Mouse (Mus musculus) embryonic stem cell, embryonic (primary cell): ENCODE measurements around the gene Heatr1.

Experiments used
- CTCF ChIA-PET, 4 experiments: fragments of 300-600 bp in 2 of 4; fragments of 350-600 bp in 2 of 4; sonication (Branson Sonifier 250); formaldehyde crosslinking; loops; one replicate each; lab custom pipeline; 2022; ENCODE audit warnings: inconsistent platforms in 2 of 4; lab: Charles Lee
- POLR2A ChIA-PET, 4 experiments: fragments of 300-600 bp in 2 of 4; fragments of 350-600 bp in 2 of 4; sonication (Branson Sonifier 250); formaldehyde crosslinking; loops; one replicate each; lab custom pipeline; 2022; ENCODE audit warnings: antibody characterized with exemption in 4 of 4, inconsistent platforms in 1 of 4; lab: Charles Lee

Heatr1 gene

DNA sequence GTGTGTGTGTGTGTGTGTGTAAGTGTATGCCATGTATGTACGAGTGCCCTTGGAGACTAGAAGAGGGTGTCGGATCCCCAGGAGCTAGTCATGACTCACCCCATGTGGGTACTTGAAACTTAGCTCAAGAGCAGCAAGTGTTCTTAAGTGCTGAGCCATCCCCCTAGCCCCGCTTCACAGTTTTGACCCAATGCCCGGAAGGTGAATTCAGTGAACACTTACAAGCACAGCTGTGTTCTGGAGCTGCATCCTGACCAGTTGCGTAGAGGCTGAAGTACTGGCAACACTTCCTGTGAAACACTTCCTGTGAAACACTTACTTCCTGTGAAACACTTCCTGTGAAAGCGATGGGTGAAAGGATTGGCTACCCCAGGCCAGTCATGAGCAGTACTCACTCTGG, 80.4 kb downstream of the Heatr1 start:
- ChIA-PET POLR2A (interaction anchor here in 3 of 4 experiments (0.6 to 1.6 kb wide), 4 partner anchors 10 to 67 kb away, joined by 3 to 5 read pairs (median 4); partner anchors contain the start of gene Lgals8 (in 2 of the 3)), CTCF (interaction anchor here in 3 of 4 experiments (1.1 to 2.0 kb wide), 5 partner anchors 22 to 114 kb away, joined by 4 to 6 read pairs (median 5); no protein-coding TSS in a partner anchor)

DNA sequence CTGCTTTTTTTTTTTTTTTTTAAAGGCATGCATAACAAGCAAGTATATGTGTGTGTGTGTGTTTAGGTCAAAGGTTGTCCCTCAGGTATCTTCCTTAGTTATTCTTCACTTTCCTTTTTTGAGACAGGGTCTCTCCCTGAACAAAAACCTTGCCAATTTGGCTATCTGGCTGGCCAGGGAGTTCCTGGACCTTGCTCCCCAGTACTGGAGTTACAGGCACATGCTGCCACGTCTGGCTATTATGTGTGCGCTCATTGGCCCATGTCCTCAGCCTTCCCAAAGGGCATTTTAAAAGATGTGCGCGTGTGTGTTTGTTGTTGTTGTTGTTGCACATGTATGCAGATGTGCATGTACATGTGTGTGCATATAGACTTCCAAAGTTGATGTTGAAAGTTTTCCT, 82.1 kb downstream of the Heatr1 start:
- ChIA-PET POLR2A (interaction anchor here in 1 of 4 experiments (0.6 to 0.7 kb wide), 2 partner anchors 21 to 925 kb away, joined by 3 to 5 read pairs; no protein-coding TSS in a partner anchor), CTCF (interaction anchor here in 2 of 4 experiments (0.6 kb wide), 4 partner anchors 12 to 112 kb away, joined by 3 to 7 read pairs (median 6); partner anchors contain the start of gene Lgals8 (in 1 of the 2))

DNA sequence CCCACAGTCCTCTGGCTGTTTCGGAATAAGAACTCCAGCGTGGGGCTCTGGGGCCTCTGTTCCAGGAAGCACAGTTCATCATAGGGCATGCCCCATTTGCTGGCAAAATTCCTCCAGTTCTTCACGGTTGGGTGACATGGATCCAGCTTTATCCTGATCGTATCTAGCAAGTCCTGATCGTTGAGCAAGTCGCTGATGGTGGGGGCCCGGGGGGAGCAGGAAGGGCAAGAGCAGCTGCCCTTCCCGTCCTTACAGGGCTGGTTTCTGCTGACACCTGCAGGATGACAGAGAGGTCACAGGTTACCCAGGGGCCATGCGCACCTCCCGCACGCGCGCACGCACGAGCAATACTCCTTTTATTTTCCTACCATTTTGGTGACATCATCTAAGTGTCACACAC, 83.5 kb downstream of the Heatr1 start:
- POLR2A ChIA-PET: interaction anchor here in 1 of 4 experiments (0.8 to 1.1 kb wide), 2 partner anchors 8 to 55 kb away, joined by 3 read pairs; no protein-coding TSS in a partner anchor

DNA sequence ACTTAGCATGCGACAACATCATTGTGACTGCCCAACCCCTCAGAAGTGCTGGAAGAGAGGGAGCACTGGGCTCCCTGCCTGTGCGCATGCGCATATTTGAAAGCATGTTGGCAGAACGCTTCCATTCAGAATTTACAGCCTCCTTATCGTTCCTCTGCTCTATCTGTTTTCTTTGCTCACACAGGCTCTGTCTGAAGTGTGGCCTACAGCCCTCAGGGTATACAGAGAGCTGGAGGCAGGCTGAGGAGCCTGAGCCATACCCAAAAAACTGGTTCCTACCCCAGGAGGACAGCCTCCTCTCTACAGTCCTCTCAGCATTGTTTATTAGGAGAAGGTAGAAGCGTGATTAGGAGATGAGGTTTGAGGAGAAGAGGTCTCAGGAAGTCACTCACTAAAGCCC, 85.0 kb downstream of the Heatr1 start:
- ChIA-PET POLR2A (no interaction called here), CTCF (no interaction called here)

More for the DNA sequence above, 83.5 kb downstream of the Heatr1 start:
- CTCF ChIA-PET: interaction anchor here in 2 of 4 experiments (0.5 to 0.7 kb wide), 2 partner anchors 18 to 86 kb away, joined by 3 read pairs; no protein-coding TSS in a partner anchor

DNA sequence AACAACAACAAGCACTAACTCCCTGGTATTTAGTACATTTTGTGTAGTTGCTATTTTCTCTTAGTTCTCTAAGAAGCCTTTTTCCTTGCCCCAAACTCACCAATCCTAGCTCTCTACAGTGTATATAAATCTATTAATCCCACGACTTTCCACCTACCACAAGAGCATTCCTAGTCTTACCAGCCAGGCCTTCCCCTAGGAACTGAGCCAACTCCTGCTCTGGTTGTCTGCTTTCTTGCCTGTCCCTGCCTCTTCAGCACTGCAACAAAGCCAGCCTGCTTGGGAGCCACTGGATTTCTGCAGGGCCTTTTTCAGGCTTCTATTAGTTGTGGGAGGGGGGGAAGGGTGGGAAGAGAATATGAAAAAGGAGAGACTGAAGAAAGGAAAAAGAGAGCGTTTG, 90.4 kb downstream of the Heatr1 start:
- ChIA-PET POLR2A (interaction anchor here in 2 of 4 experiments (0.7 to 1.8 kb wide), 2 partner anchors 14 to 213 kb away, joined by 4 read pairs; no protein-coding TSS in a partner anchor), CTCF (no interaction called here)

DNA sequence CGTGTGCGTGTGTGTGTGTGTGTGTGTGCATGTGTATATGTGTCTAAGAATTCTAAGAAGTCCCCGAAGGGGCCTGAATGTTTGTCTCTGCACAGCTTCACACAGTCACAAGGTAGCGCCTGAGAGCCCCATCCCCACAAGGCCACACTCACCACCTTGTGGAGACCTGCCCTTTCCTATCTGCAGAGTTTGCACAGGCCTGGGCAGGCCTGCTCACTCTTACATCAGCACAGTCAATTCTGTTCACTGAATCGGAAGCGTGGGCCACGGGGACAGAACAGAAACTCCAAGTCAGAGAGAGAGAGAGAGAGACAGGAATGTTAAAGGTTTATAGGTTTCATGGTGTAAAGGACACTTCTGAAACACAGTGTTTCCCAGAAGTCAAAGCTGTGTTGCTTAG, 90.8 kb downstream of the Heatr1 start:
- CTCF ChIA-PET: no interaction called here
- POLR2A ChIA-PET: interaction anchor here in 2 of 4 experiments (0.8 to 1.8 kb wide), 3 partner anchors 13 to 91 kb away, joined by 3 to 4 read pairs (median 4); partner anchors contain the start of gene Heatr1 (in 1 of the 2)
